Mouse (Mus musculus) stomach, embryonic 16.5 days (tissue): ENCODE results near the gene Slc17a8. TPM values are rescaled to one million over a fixed set of nuclear protein-coding genes. Genes with fewer than 3 reads are reported as not detected.
A peak's percentile ranks its signal among the peaks of the same experiment; 100 is the strongest.

Experiments used
- ATAC-seq: fragments of 200-750 bp; cut with Nextera tagmentation; 2 replicates; pipeline ENCODE4 v1.8.0; 2017; ENCODE audit warnings: moderate number of reproducible peaks, moderate TSS enrichment; ENCODE audit not compliant: insufficient read depth, low FRiP score
- H3K27ac ChIP-seq: fragments of 300-500 bp; sonication (generic); 2 replicates; pipeline ENCODE4 v1.5.1; 2014; ENCODE audit warnings: low read length
- H3K27me3 ChIP-seq: fragments of 300-500 bp; sonication (generic); 2 replicates; pipeline ENCODE4 v1.6.1; 2014; ENCODE audit warnings: low read length, control low read depth, mixed read lengths; ENCODE audit not compliant: control insufficient read depth, insufficient read depth
- H3K36me3 ChIP-seq: fragments of 300-500 bp; sonication (generic); 2 replicates; pipeline ENCODE4 v1.6.1; 2014; ENCODE audit warnings: low read length; ENCODE audit not compliant: control insufficient read depth, insufficient read depth
- H3K4me1 ChIP-seq: fragments of 300-500 bp; sonication (generic); 2 replicates; pipeline ENCODE4 v1.6.1; 2014; ENCODE audit warnings: low read length, control low read depth, mixed read lengths; ENCODE audit not compliant: control insufficient read depth, insufficient read depth
- H3K4me2 ChIP-seq: fragments of 300-500 bp; sonication (generic); 2 replicates; pipeline ENCODE4 v1.6.1; 2014; ENCODE audit warnings: low read depth, low read length, mixed read lengths
- H3K4me3 ChIP-seq: fragments of 300-500 bp; sonication (generic); replicated peaks from 2 replicates; pipeline ENCODE4 v1.5.1; 2014; ENCODE audit warnings: mild to moderate bottlenecking, low read length
- H3K9ac ChIP-seq: fragments of 300-500 bp; sonication (generic); 2 replicates; pipeline ENCODE4 v1.6.1; 2014; ENCODE audit warnings: low read length
- H3K9me3 ChIP-seq: fragments of 300-500 bp; sonication (generic); replicated peaks from 2 replicates; pipeline ENCODE4 v1.6.1; 2016; ENCODE audit warnings: low read length, control low read depth; ENCODE audit not compliant: control insufficient read depth
- WGBS: fragments of 180-500 bp; shearing (Covaris S2); extraction: QIAGEN DNeasy Blood & Tissue Kit; methylation state at CpG from one replicate; pipeline ENCODE4 v1.1.7; 2014; 5-methylcytosine and 5-hydroxymethylcytosine counted together
- polyA plus RNA-seq: library from polyadenylated mRNA; unstranded; fragments of >200 nt; fragmentation: Nextera tagmentation; extraction: Ambion mirVana; gene quantifications from 2 replicates; pipeline ENCODE4 v1.2.1, GENCODE M21; 2015

The Slc17a8 gene
- polyA plus RNA-seq, 1 experiment from 2014 or later = 0.03 TPM

DNA sequence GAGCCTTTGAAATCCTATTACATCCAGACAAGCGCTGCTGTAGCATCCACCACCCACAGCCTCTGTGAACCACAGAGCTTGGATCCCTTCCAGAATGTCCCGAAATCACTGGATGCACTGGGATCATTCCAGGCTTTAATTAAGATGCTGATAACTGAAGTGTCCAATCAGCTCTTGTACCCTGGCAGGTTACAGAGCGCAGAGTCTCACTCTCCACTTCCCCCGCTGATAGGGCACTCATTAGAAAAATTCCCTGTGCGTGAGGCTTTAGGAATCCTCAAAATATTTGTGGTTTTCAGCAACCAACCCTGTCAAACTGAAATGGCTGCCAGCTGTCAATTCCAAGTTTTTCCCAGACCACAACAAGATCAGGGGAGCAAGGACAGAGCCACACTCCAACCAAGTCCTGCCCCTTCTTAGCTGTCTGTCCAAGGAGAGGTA is 89.8 kb downstream of the Slc17a8 start:
- Histone ChIP-seq H3K27me3 (no peaks in the 10 kb centered on the region), H3K9me3 (no peaks in the 10 kb centered on the region), H3K9ac (no peak overlapping the region), H3K4me2 (no peak overlapping the region), H3K27ac (no peak overlapping the region), H3K36me3 (no peaks in the 10 kb centered on the region), H3K4me1 (peaks cover 2% of the 10 kb centered on the region; the same call in 1 of the 2 replicates), H3K4me3 (no peak overlapping the region)
- WGBS = 42% methylated on average over 5 of the region's 5 CpGs
- no peak for ATAC-seq

DNA sequence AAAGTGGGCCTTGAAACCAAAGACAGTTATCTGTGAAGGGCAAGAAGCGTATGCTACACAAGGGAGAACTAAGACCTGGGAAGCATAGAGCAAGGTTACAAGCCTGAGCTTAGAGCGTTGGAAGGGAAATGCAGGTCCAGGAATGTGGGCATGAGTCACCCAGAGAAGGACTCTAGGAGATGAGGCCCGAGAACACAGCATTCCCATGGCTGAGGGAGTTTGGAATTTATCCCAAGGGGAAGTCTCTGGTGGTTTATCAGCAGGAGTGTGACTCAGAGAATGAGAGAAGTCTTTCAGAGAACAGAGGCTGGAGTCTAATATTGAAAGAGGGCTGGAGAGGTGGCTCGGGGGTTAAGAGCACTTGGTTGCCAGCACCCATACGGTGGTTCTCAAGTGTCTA is 94.0 kb downstream of the Slc17a8 start:
- H3K36me3 ChIP-seq = no peaks in the 10 kb centered on the region
- no peaks in the 10 kb centered on the region for H3K9me3 ChIP-seq
- ATAC-seq = peak; percentile 27; the same call in 1 of the 2 replicates
- H3K9ac ChIP-seq = no peak overlapping the region
- 73% methylated on average over 5 of the region's 5 CpGs for WGBS
- H3K27me3 ChIP-seq = no peaks in the 10 kb centered on the region
- no peak overlapping the region for H3K4me2 ChIP-seq
- H3K4me3 ChIP-seq = no peak overlapping the region
- H3K4me1 ChIP-seq = no peaks in the 10 kb centered on the region
- H3K27ac ChIP-seq = no peak overlapping the region

DNA sequence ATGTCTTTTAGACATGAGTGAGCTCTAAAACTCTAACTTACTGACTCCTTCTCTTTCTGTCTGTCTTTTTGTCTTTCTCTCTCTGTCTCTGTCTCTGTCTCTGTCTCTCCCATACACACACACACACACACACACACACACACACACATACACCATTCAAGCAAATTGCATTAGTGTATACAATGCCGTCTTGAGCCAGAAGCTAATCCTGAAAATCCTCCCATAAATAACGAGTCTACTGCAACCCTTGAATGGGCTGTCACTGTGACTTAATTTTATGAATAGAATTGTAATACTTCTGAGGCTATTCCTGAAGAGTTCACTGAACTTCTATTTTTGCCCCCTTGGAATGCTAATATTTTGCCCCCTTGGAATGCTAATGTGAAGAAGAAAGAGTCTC is 95.2 kb downstream of the Slc17a8 start:
- no peak for ATAC-seq
- Histone ChIP-seq H3K36me3 (no peaks in the 10 kb centered on the region), H3K4me1 (no peaks in the 10 kb centered on the region), H3K4me3 (no peak overlapping the region), H3K27ac (no peak overlapping the region), H3K4me2 (no peak overlapping the region), H3K27me3 (no peaks in the 10 kb centered on the region), H3K9ac (no peak overlapping the region), H3K9me3 (no peaks in the 10 kb centered on the region)
- WGBS = 49% methylated on average over 2 of the region's 2 CpGs

Other genes starting within 250 kb of the Slc17a8 start
- 12.7 and 15.9 TPM in 2 replicates for gene Gas2l3, start 177.3 kb downstream of the Slc17a8 start, polyA plus RNA-seq
- 8.2 and 8.6 TPM in 2 replicates for gene Nr1h4, start 87.7 kb downstream of the Slc17a8 start, polyA plus RNA-seq
- 6.2 and 7.7 TPM in 2 replicates for gene Scyl2, start 65.0 kb upstream of the Slc17a8 start, polyA plus RNA-seq
- gene Actr6, start 111.0 kb upstream of the Slc17a8 start, polyA plus RNA-seq = 19.2 and 30.3 TPM in 2 replicates
- gene Uhrf1bp1l, start 123.7 kb upstream of the Slc17a8 start, polyA plus RNA-seq = 21.8 and 22.5 TPM in 2 replicates